Mouse (Mus musculus): ENCODE measurements around the gene Eif3g. TPM values are rescaled to one million over a fixed set of nuclear protein-coding genes. Genes with fewer than 3 reads are reported as not detected.

Gene Eif3g
- polyA plus RNA-seq (2012; rRNA removed), result 141 and 143 TPM in 2 replicates

DNA sequence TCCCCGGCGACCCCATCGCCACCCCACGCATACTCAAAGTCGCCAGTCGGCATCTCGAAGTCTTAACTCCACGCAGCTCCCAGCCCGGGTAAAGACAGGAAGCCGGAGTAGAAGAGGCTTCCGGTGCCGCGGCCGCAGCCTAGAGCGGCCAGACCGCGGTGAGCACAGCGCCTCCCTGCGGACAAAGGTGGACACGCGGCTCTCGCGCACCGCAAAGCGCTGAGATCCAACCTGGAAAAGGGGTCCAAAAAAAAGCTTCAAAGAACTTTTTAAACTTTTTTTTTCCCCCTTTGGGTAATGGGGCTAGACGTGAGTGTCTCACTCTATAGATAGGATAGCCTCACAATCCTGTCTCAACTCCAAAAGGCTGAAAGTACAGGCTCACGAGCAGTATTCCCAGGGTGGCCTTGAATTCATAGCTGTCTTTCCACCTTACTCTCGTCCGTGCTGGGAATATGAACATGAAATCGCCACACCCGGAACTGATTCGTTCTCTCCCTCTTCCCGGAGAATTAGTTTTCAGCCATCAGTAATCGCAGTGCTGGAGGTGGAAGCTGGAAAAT is at the start of gene Eif3g:
Eif3g (minus strand) TSS at position 113 of the 563 bp plus-strand sequence.

DNA sequence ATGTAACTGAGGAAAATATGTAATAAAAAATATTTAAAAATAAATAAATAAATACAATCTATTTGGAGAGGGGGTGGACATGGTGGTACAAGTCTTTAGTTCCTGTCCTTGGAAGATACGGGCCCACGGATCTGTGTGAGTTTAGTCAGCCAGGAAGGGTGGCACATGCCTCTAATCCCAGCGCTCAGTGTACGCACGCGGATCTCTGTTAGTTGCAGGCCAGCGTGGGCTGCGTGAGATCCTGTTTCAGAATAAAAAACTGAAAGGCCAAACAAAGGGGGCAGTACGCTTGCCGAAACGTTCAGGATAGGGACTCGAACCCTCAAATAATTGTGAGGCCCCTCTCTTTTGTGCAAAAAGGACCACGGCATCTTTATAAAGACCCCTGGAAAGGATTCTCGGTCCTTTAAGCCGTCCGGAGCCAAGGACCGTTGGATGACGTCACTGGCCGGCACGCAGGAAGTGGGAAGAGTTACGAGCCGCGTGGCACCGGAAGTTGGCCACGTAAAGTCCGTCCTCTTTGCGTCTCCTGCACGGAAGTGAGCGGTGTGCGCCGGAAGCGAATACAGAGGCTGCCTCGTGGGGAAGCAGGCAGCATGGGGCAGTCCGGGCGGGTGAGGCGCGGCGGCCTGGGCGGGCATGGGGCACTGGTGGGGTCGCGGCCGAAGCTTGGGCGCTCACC is 10.6 kb downstream of the Eif3g start, which contains the start of gene Ppan:
Ppan (plus strand) TSS at position 472 of the 682 bp plus-strand sequence.

GRCm38 (mm10) chr9:20879097-20879792 is 19.2 kb downstream of the Eif3g start, which contains the start of gene Angptl6:
TSS of gene Angptl6 (minus strand) at chr9:20879727.

DNA sequence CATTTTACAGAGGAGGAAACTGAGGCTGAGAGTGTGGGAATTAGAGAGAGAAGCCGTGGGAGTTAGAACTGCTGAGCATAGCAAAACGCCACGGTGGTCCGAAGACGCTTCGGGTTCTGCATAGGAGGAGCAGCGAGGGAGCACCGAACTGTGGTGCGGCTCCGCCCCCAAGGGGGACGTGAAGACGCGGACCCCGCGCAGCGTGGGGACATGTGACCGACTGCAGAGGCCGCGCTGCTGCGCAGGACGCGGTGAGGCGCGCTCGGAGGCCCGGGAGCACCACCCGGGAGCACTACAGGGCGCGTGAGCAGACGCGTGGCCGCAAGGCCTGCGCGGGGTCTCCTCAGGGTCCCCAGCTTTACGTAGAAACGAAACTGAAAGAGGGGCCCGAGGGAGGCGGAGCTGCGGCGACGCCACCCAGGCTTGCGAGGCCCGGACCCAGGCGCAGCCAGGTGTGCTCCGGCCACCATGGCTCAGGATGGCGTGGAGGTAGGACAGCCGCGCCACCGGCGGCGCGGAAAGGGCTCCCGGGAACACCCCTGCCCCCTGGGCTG is 29.9 kb downstream of the Eif3g start, which contains the start of gene A230050P20Rik:
A230050P20Rik (plus strand) TSS at position 195 of the 554 bp plus-strand sequence.

Other genes with a start within 250 kb of the Eif3g start
- 39.1 and 44.7 TPM in 2 replicates for gene Pin1, start 246.5 kb downstream of the Eif3g start, polyA plus RNA-seq (2012; rRNA removed)
- gene Olfm2, start 152.3 kb downstream of the Eif3g start, polyA plus RNA-seq (2012; rRNA removed), result 181 and 199 TPM in 2 replicates
- gene Col5a3, start 83.6 kb downstream of the Eif3g start, polyA plus RNA-seq (2012; rRNA removed), result 1.6 and 2.8 TPM in 2 replicates
- not detected in 2 replicates for gene Rdh8, start 80.1 kb downstream of the Eif3g start, polyA plus RNA-seq (2012; rRNA removed)
- 49.8 and 50.5 TPM in 2 replicates for gene A230050P20Rik, start 30.0 kb downstream of the Eif3g start, polyA plus RNA-seq (2012; rRNA removed)
- gene Angptl6, start 18.9 kb downstream of the Eif3g start, polyA plus RNA-seq (2012; rRNA removed), result 17.3 and 17.7 TPM in 2 replicates
- gene Ppan, start 10.4 kb downstream of the Eif3g start, polyA plus RNA-seq (2012; rRNA removed), result 75.0 and 76.4 TPM in 2 replicates
- gene Dnmt1, start 61.3 kb upstream of the Eif3g start, polyA plus RNA-seq (2012; rRNA removed), result 70.0 and 73.4 TPM in 2 replicates
- gene S1pr2, start 78.2 kb upstream of the Eif3g start, polyA plus RNA-seq (2012; rRNA removed), result 3.1 and 4.0 TPM in 2 replicates
- 67.7 and 81.8 TPM in 2 replicates for gene Mrpl4, start 104.1 kb upstream of the Eif3g start, polyA plus RNA-seq (2012; rRNA removed)
- gene Icam1, start 117.4 kb upstream of the Eif3g start, polyA plus RNA-seq (2012; rRNA removed), result 3.3 and 3.5 TPM in 2 replicates
- 0.07 and 0.10 TPM in 2 replicates for gene Icam4, start 130.8 kb upstream of the Eif3g start, polyA plus RNA-seq (2012; rRNA removed)
- gene Icam5, start 133.4 kb upstream of the Eif3g start, polyA plus RNA-seq (2012; rRNA removed), result 9.0 and 10.7 TPM in 2 replicates
- gene Zglp1, start 168.5 kb upstream of the Eif3g start, polyA plus RNA-seq (2012; rRNA removed), result 1.1 and 1.9 TPM in 2 replicates
- gene Gm49373, start 174.5 kb upstream of the Eif3g start, polyA plus RNA-seq (2012; rRNA removed), result 3.2 and 3.9 TPM in 2 replicates
- gene Fdx1l, start 175.0 kb upstream of the Eif3g start, polyA plus RNA-seq (2012; rRNA removed), result 79.5 and 87.8 TPM in 2 replicates
- gene Gm38431, start 193.4 kb upstream of the Eif3g start, polyA plus RNA-seq (2012; rRNA removed), result 4.5 and 5.2 TPM in 2 replicates
- 34.8 and 34.9 TPM in 2 replicates for gene Raver1, start 193.4 kb upstream of the Eif3g start, polyA plus RNA-seq (2012; rRNA removed)
- gene Tyk2, start 232.6 kb upstream of the Eif3g start, polyA plus RNA-seq (2012; rRNA removed), result 16.1 and 17.2 TPM in 2 replicates

Measured in central nervous system, embryonic 18 days (tissue).